Mouse (Mus musculus) midbrain, postnatal 0 days (tissue): Measurements from ENCODE around the gene Nktr. TPM values are rescaled to one million over a fixed set of nuclear protein-coding genes. Genes with fewer than 3 reads are reported as not detected.

Experiments used
- ATAC-seq: fragments of 200-750 bp; cut with Nextera tagmentation; 2 replicates; pipeline ENCODE4 v1.8.0; 2017; ENCODE audit warnings: moderate number of reproducible peaks, mild to moderate bottlenecking, moderate TSS enrichment, moderate library complexity; ENCODE audit not compliant: low FRiP score
- DNase-seq: peaks from one replicate; pipeline ENCODE4 v3.0.0-alpha.2; 2015; ENCODE audit warnings: low spot score
- H3K27ac ChIP-seq: fragments of 300-500 bp; sonication (generic); 2 replicates; pipeline ENCODE4 v1.5.1; 2014; ENCODE audit warnings: low read depth, mild to moderate bottlenecking, low read length, mixed read lengths
- H3K27me3 ChIP-seq: fragments of 300-500 bp; sonication (generic); 2 replicates; pipeline ENCODE4 v1.6.1; 2014; ENCODE audit warnings: low read length, control low read depth, mixed read lengths; ENCODE audit not compliant: insufficient read depth
- H3K36me3 ChIP-seq: fragments of 300-500 bp; sonication (generic); 2 replicates; pipeline ENCODE4 v1.6.1; 2014; ENCODE audit warnings: low read length, control low read depth, mixed read lengths; ENCODE audit not compliant: insufficient read depth
- H3K4me1 ChIP-seq: fragments of 300-500 bp; sonication (generic); 2 replicates; pipeline ENCODE4 v1.6.1; 2014; ENCODE audit warnings: mild to moderate bottlenecking, control low read depth, antibody characterized with exemption, low read length, mixed read lengths; ENCODE audit not compliant: insufficient read depth
- H3K4me2 ChIP-seq: fragments of 300-500 bp; sonication (generic); 2 replicates; pipeline ENCODE4 v1.6.1; 2014; ENCODE audit warnings: low read depth, mild to moderate bottlenecking, low read length, mixed read lengths; ENCODE audit not compliant: poor library complexity, severe bottlenecking
- H3K4me3 ChIP-seq: fragments of 300-500 bp; sonication (generic); 2 replicates; pipeline ENCODE4 v1.5.1; 2014; ENCODE audit warnings: low read depth, mild to moderate bottlenecking, low read length, moderate library complexity
- H3K9ac ChIP-seq: fragments of 300-500 bp; sonication (generic); replicated peaks from 2 replicates; pipeline ENCODE4 v1.6.1; 2014; ENCODE audit warnings: mild to moderate bottlenecking, low read length, moderate library complexity, mixed read lengths; ENCODE audit not compliant: poor library complexity, severe bottlenecking
- H3K9me3 ChIP-seq: fragments of 300-500 bp; sonication (generic); 2 replicates; pipeline ENCODE4 v1.6.1; 2016; ENCODE audit warnings: low read length, control low read depth
- CTCF ChIP-seq: IDR thresholded peaks from 2 replicates; pipeline ENCODE4 v1.5.1; 2016; ENCODE audit warnings: antibody characterized with exemption, mild to moderate bottlenecking
- WGBS: fragments of 180-500 bp; shearing (Covaris S2); extraction: QIAGEN DNeasy Blood & Tissue Kit; methylation state at CpG from one replicate; pipeline ENCODE4 v1.1.7; 2014; 5-methylcytosine and 5-hydroxymethylcytosine counted together
- polyA plus RNA-seq: library from polyadenylated mRNA; unstranded; fragments of >200 nt; fragmentation: Nextera tagmentation; extraction: Ambion mirVana; gene quantifications from 2 replicates; pipeline ENCODE4 v1.2.1, GENCODE M21; 2015
- total RNA-seq: library from RNA; depleted of rRNA; stranded (reverse); fragments of >200 nt; gene quantifications from 2 replicates; pipeline ENCODE4 v1.2.3, GENCODE M21; 2014

Gene Nktr
- total and polyA plus RNA-seq, 2 experiments from 2014 or later, result 50.7 to 71.4 TPM

DNA sequence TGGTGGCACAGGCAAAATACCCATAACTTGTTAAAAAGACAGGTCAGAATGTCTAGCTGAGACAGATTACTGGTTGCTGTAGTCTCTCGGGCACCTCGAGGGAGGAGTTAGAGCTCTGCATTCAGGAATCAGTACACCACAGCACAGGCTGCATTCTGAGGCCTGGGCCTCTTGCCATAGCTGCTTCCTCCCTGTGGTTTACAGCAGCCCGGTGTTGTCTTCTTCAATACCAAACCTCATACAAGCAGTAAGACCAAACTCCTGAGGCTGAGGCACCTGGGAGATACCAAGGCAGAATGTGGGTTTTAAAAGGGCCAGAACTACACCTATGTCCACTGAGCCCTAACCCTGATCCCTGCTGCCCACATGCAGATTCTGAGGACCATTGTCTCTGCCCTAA is 38.5 kb downstream of the Nktr start:
- 59% methylated on average over 3 of the region's 3 CpGs for WGBS
- no peak overlapping the region for H3K27ac ChIP-seq
- H3K27me3 ChIP-seq, result no peaks in the 10 kb centered on the region
- H3K9me3 ChIP-seq, result no peaks in the 10 kb centered on the region
- no peak for TF ChIP-seq CTCF
- no peak overlapping the region for H3K4me3 ChIP-seq
- peaks cover 7% of the 10 kb centered on the region for H3K4me1 ChIP-seq
- H3K4me2 ChIP-seq, result no peak overlapping the region
- no peak overlapping the region for H3K9ac ChIP-seq
- ATAC-seq, result no peak
- H3K36me3 ChIP-seq, result peaks cover 36% of the 10 kb centered on the region
- no peak for DNase-seq

DNA sequence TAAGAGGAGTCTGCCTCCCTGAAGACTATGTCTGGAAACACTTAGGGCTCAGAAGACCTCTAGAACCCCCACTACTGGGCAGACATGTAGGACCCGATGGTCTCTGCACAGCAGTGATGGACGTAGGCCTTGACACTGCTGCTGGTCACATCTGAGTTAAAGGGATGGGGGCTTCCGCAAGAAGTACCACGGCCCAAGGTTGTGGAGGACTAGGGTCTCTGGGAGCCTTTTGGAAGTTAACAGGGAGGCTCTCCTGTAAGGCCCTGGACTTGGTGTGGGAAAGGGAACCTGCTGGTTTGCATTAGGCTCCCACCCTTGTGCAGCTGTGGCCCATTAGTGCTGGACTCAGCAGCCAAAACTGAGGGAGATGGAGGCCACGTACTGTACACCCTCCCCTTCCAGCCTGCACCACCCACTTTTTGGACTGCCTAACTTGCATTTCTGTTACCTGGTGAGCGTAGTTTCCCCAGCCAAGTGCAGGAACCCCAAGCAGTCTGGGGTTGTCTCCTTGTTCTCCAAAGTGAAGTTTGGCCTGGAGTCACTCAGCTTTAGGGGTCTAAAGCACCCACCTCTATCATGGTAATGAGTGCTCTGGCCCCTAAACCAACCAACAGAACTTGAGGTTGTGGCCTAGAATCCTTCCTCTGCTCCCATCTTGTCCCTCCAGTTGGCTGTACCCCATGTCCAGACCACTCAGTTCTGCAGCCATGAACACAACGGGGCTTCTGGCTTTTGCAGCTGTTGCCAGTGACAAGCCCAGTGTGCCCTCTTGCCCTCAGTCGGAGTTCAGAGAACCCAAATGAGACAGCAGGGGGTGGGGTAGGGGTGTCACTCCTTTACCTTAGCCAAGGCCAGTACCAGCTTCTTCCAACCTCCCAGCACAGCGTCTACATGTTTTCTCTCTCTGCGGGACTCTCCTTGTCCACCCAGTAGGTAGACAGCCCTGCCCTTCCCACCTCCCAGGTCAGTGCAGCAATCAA is 39.2 kb downstream of the Nktr start:
- DNase-seq (no peak), ATAC-seq (no peak)
- peak overlapping the region; percentile 97; the same call in 1 of the 2 replicates for H3K9ac ChIP-seq
- no peaks in the 10 kb centered on the region for H3K27me3 ChIP-seq
- no peaks in the 10 kb centered on the region for H3K9me3 ChIP-seq
- no peak for TF ChIP-seq CTCF
- peaks cover 7% of the 10 kb centered on the region for H3K4me1 ChIP-seq
- H3K4me3 ChIP-seq, result peak overlapping the region; percentile 92
- H3K27ac ChIP-seq, result peak overlapping the region; percentile 65
- peak overlapping the region; percentile 66 for H3K4me2 ChIP-seq
- 61% methylated on average over 10 of the region's 10 CpGs for WGBS
- H3K36me3 ChIP-seq, result peaks cover 38% of the 10 kb centered on the region

DNA sequence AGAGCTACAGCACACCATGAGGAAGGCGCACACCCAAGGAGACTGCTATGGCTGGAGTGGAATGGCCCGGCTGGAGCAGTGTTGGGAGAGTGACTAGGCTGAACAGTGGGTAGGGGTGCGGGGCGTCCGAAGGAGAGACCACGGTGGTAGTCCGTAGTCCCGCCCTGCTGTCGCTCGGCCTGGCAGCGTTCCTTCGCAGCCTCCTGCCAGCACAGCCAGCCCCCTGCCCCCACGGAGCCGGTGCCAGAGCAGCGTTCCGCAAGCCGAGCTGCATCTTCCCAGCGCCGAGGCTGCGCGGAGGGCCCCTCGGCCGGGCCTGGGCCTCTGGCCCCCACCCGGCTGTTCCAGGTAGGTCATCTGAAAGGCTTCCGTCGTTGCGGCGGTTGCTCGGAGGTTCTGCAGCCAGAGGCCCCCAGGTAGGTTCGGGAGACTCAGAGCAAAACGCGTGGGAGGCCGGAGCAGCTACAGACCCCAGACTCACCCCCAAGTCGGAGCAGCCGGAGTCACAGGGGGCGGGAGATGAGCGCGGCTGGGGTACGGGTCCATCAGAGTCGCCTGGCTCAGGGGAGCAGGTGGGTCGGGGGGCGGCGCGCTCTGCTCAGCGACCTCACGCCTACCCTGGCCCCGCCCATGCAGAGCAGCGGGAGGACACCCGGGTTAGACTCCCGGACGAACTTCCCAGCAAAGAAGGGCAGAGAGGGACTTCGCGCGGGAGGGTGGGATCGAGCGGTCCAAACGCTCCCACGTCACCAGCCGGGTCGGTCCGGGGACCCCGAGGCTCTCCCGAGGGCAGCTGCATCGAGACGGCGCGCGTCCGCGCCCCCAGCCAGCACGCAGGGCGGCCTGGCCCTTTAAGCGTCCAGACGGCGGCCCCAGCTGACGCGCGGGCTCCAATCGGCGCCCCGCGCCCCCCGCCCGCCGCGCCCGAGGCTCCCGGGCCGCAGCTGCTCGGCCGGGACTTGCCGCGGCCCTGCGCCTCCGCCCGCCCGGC is 40.4 kb downstream of the Nktr start, which contains the start of gene Zfp651:
TSS of gene Zfp651 (plus strand) at position 240 of the 991 bp plus-strand sequence.
- Histone ChIP-seq H3K9ac (peak within 1 kb of the TSS; percentile 97), H3K4me3 (peak within 1 kb of the TSS; percentile 92), H3K36me3 (peaks cover 39% of the 10 kb centered on the region), H3K9me3 (no peaks in the 10 kb centered on the region), H3K4me1 (peaks cover 7% of the 10 kb centered on the region), H3K27me3 (no peaks in the 10 kb centered on the region), H3K27ac (peak within 1 kb of the TSS; percentile 65), H3K4me2 (peak within 1 kb of the TSS; percentile 66)
- TF ChIP-seq CTCF, result no peak
- DNase-seq, result peak; percentile 88
- WGBS, result under 1% methylated on average over 67 of the region's 97 CpGs
- peak; percentile 84 for ATAC-seq

DNA sequence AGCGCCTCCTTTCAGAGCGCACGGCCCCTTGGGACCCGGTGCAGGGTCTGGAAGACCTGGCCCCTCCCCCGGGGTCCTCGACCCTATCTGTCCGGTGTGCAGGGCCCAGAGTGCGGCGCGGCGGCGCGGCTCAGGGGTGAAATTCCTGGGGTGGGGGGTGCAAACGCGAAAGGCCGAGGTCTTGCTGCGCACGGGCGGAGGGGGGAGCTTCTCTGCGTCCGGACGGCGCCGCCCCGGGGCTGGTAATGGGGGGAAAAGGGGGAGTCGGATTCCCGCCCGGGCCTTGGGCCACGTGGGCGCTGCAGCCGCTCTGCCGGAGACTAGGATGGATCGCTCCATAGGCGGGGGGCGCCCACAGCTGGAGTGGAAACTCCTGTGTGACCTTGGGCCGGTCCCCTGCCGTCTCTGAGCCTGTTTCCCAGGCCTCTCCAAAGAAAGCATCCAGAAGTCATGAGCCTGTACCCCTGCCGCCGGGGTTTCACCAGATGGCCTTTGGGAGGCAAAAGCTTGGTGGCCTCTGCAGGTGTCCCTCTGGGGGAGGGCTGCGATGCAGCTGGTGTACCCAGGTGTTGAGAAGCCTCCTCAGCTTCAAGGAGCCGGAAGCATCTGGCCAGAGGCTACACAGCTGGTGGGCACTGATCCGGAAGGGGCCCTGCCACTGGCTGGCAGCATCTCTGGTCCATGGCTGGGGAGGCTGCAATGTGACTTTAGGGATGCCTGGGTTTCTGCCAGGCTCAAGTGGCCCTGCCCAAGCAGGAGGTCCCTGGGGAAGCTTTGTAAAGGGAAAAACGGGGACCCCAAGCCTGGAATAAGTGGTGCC is 41.5 kb downstream of the Nktr start:
- Histone ChIP-seq H3K4me2 (peak overlapping the region; percentile 66), H3K27me3 (no peaks in the 10 kb centered on the region), H3K4me1 (peaks cover 7% of the 10 kb centered on the region), H3K36me3 (peaks cover 38% of the 10 kb centered on the region), H3K27ac (peak overlapping the region; percentile 65), H3K9me3 (no peaks in the 10 kb centered on the region), H3K9ac (peak overlapping the region; percentile 97), H3K4me3 (peak overlapping the region; percentile 92)
- DNase-seq (peak; percentile 62), ATAC-seq (peak; percentile 36)
- 0 out of 2 replicates have a peak, but pooled peaks have one; percentile 1 for TF ChIP-seq CTCF
- 2% methylated on average over 30 of the region's 43 CpGs for WGBS

DNA sequence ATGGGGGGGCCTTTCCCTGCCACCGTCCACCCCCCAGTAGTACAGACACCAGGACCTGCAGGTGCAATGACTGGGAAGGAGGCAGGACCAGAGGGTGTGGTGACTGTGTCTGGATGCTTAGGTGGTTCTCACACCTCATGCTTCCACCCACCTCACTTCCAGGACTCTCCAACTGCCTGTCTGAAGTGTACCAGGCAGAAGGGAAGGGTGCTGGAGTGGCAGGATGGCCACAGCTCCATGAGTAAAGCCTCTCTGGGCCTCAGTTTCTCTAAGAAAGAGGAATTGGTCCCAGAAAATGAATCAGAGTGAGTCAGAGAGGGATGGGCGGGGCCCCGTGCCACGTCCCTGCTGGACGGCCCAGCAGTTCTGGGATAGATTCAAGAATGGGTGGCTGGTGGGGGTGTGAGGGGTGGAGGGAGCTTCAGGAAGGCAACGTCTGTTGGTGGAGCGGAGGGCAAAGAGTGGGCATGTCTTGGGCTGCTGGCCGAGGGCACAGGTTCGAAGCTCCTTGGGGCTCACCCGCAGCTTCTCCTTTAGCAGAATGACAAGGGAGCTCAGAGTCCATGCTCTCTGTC is 42.2 kb downstream of the Nktr start:
- WGBS, result 56% methylated on average over 10 of the region's 10 CpGs
- Histone ChIP-seq H3K27me3 (no peaks in the 10 kb centered on the region), H3K9me3 (no peaks in the 10 kb centered on the region), H3K9ac (peak overlapping the region; percentile 97), H3K4me2 (peak overlapping the region; percentile 66), H3K36me3 (peaks cover 35% of the 10 kb centered on the region), H3K4me3 (peak overlapping the region; percentile 92), H3K27ac (no peak overlapping the region), H3K4me1 (peaks cover 7% of the 10 kb centered on the region)
- DNase-seq (no peak), ATAC-seq (no peak)
- no peak for TF ChIP-seq CTCF
